Mouse (Mus musculus) lung, embryonic 16.5 days (tissue): ENCODE data around the gene Tchh. TPM values are rescaled to one million over a fixed set of nuclear protein-coding genes. Genes with fewer than 3 reads are reported as not detected.
"Not testable (repeated sequence)": the region's sequence is repeated elsewhere in the genome, so short reads cannot be mapped to it uniquely, and the experiment has no call there.

ENCODE experiments used
- ATAC-seq: fragments of 200-750 bp; cut with Nextera tagmentation; 2 replicates; pipeline ENCODE4 v1.8.0; 2017; ENCODE audit warnings: low read depth, mild to moderate bottlenecking, moderate library complexity
- H3K27ac ChIP-seq: fragments of 300-500 bp; sonication (generic); 2 replicates; pipeline ENCODE4 v1.5.1; 2014; ENCODE audit warnings: mild to moderate bottlenecking, control low read depth, low read length
- H3K27me3 ChIP-seq: fragments of 300-500 bp; sonication (generic); 2 replicates; pipeline ENCODE4 v1.6.1; 2014; ENCODE audit warnings: low read depth, low read length, mixed read lengths; ENCODE audit not compliant: control insufficient read depth, insufficient read depth
- H3K36me3 ChIP-seq: fragments of 300-500 bp; sonication (generic); 2 replicates; pipeline ENCODE4 v1.6.1; 2014; ENCODE audit warnings: low read length; ENCODE audit not compliant: control insufficient read depth, insufficient read depth
- H3K4me1 ChIP-seq: fragments of 300-500 bp; sonication (generic); replicated peaks from 2 replicates; pipeline ENCODE4 v1.6.1; 2014; ENCODE audit warnings: low read length, mixed read lengths; ENCODE audit not compliant: control insufficient read depth, insufficient read depth
- H3K4me2 ChIP-seq: fragments of 300-500 bp; sonication (generic); 2 replicates; pipeline ENCODE4 v1.6.1; 2014; ENCODE audit warnings: low read depth, low read length, control low read depth
- H3K4me3 ChIP-seq: fragments of 300-500 bp; sonication (generic); 2 replicates; pipeline ENCODE4 v1.5.1; 2014; ENCODE audit warnings: mild to moderate bottlenecking, low read length, control low read depth
- H3K9ac ChIP-seq: fragments of 300-500 bp; sonication (generic); 2 replicates; pipeline ENCODE4 v1.6.1; 2014; ENCODE audit warnings: low read length, control low read depth
- H3K9me3 ChIP-seq: fragments of 300-500 bp; sonication (generic); 2 replicates; pipeline ENCODE4 v1.6.1; 2016; ENCODE audit warnings: low read length; ENCODE audit not compliant: control insufficient read depth
- WGBS: fragments of 180-500 bp; shearing (Covaris S2); extraction: QIAGEN DNeasy Blood & Tissue Kit; methylation state at CpG from one replicate; pipeline ENCODE4 v1.1.7; 2014; 5-methylcytosine and 5-hydroxymethylcytosine counted together
- polyA plus RNA-seq: library from polyadenylated mRNA; unstranded; fragments of >200 nt; fragmentation: Nextera tagmentation; extraction: Ambion mirVana; gene quantifications from 2 replicates; pipeline ENCODE4 v1.2.1, GENCODE M21; 2015

The Tchh gene
- polyA plus RNA-seq, 1 experiment from 2014 or later = 4.9 TPM

GRCm38 (mm10) chr3:93446128-93446755 is 4.1 kb downstream of the Tchh start:
- WGBS = under 1% methylated on average over 54 of the region's 54 CpGs
- no peak for ATAC-seq
- Histone ChIP-seq H3K27me3 (peaks cover 16% of the 10 kb centered on the region), H3K4me3 (peak overlapping the region; percentile 65), H3K36me3 (no peaks in the 10 kb centered on the region), H3K9me3 (no peaks in the 10 kb centered on the region; the same call in 1 of the 2 replicates), H3K27ac (peak overlapping the region; percentile 73; the same call in 1 of the 2 replicates), H3K9ac (peak overlapping the region; percentile 65), H3K4me1 (peaks cover 23% of the 10 kb centered on the region), H3K4me2 (peak overlapping the region; percentile 96)

- WGBS = under 1% methylated on average over 32 of the region's 32 CpGs
- peak overlapping the region; percentile 73 for H3K27ac ChIP-seq
Observed at GRCm38 (mm10) chr3:93446756-93447137, 4.6 kb downstream of the Tchh start.

GRCm38 (mm10) chr3:93447138-93447841 is 5.2 kb downstream of the Tchh start:
- under 1% methylated on average over 59 of the region's 59 CpGs for WGBS
- H3K4me1 ChIP-seq = peaks cover 23% of the 10 kb centered on the region
- no peaks in the 10 kb centered on the region for H3K36me3 ChIP-seq
- H3K27me3 ChIP-seq = peaks cover 15% of the 10 kb centered on the region
- no peaks in the 10 kb centered on the region; the same call in 1 of the 2 replicates for H3K9me3 ChIP-seq
- peak overlapping the region; percentile 65 for H3K9ac ChIP-seq
- peak; percentile 67 for ATAC-seq
- H3K27ac ChIP-seq = peak overlapping the region; percentile 73
- H3K4me2 ChIP-seq = peak overlapping the region; percentile 96
- H3K4me3 ChIP-seq = peak overlapping the region; percentile 65

More at GRCm38 (mm10) chr3:93446756-93447137, 4.6 kb downstream of the Tchh start:
- not testable (repeated sequence) for H3K9me3 ChIP-seq, H3K36me3 ChIP-seq
- peak overlapping the region; percentile 65 for H3K9ac ChIP-seq
- H3K4me2 ChIP-seq = peak overlapping the region; percentile 96
- ATAC-seq = peak; percentile 4; the same call in 1 of the 2 replicates
- peaks cover 23% of the 10 kb centered on the region for H3K4me1 ChIP-seq
- H3K27me3 ChIP-seq = peaks cover 16% of the 10 kb centered on the region
- peak overlapping the region; percentile 65 for H3K4me3 ChIP-seq

GRCm38 (mm10) chr3:93466556-93466955 is 24.4 kb downstream of the Tchh start:
- no peaks in the 10 kb centered on the region for H3K36me3 ChIP-seq
- H3K4me2 ChIP-seq = no peak overlapping the region
- peak; percentile 94 for ATAC-seq
- H3K27ac ChIP-seq = peak overlapping the region; percentile 36
- H3K9me3 ChIP-seq = no peaks in the 10 kb centered on the region
- H3K9ac ChIP-seq = no peak overlapping the region
- 29% methylated on average over 3 of the region's 3 CpGs for WGBS
- H3K4me1 ChIP-seq = no peaks in the 10 kb centered on the region; the same call in 1 of the 2 replicates
- no peaks in the 10 kb centered on the region for H3K27me3 ChIP-seq
- H3K4me3 ChIP-seq = no peak overlapping the region

- 48% methylated on average over 4 of the region's 4 CpGs for WGBS
Observed at GRCm38 (mm10) chr3:93467130-93467529, 25.0 kb downstream of the Tchh start.

GRCm38 (mm10) chr3:93468561-93468960 is 26.4 kb downstream of the Tchh start, which contains the start of gene Tchhl1:
TSS of gene Tchhl1 (plus strand) at chr3:93468754.
- Histone ChIP-seq H3K9me3 (no peaks in the 10 kb centered on the region), H3K4me1 (no peaks in the 10 kb centered on the region; the same call in 1 of the 2 replicates), H3K4me3 (no peak within 1 kb of the TSS), H3K27me3 (no peaks in the 10 kb centered on the region), H3K36me3 (no peaks in the 10 kb centered on the region), H3K9ac (no peak within 1 kb of the TSS), H3K4me2 (no peak within 1 kb of the TSS), H3K27ac (peak within 1 kb of the TSS; percentile 36)
- 62% methylated on average over 5 of the region's 5 CpGs for WGBS
- no peak for ATAC-seq

More at GRCm38 (mm10) chr3:93467130-93467529, 25.0 kb downstream of the Tchh start:
- H3K4me1 ChIP-seq = no peaks in the 10 kb centered on the region; the same call in 1 of the 2 replicates
- H3K9me3 ChIP-seq = no peaks in the 10 kb centered on the region
- no peaks in the 10 kb centered on the region for H3K27me3 ChIP-seq
- peak; percentile 55 for ATAC-seq
- H3K36me3 ChIP-seq = no peaks in the 10 kb centered on the region
- no peak overlapping the region for H3K4me2 ChIP-seq
- peak overlapping the region; percentile 36 for H3K27ac ChIP-seq
- no peak overlapping the region for H3K4me3 ChIP-seq
- H3K9ac ChIP-seq = no peak overlapping the region

GRCm38 (mm10) chr3:93469629-93470028 is 27.5 kb downstream of the Tchh start:
- Histone ChIP-seq H3K27ac (no peak overlapping the region), H3K9me3 (no peaks in the 10 kb centered on the region), H3K4me1 (no peaks in the 10 kb centered on the region; the same call in 1 of the 2 replicates), H3K4me3 (no peak overlapping the region), H3K4me2 (no peak overlapping the region), H3K9ac (no peak overlapping the region), H3K27me3 (no peaks in the 10 kb centered on the region), H3K36me3 (no peaks in the 10 kb centered on the region)
- WGBS = 64% methylated on average over 3 of the region's 3 CpGs
- ATAC-seq = no peak

- 57% methylated on average over 1 of the region's 1 CpGs for WGBS
Observed at GRCm38 (mm10) chr3:93480053-93480452, 37.9 kb downstream of the Tchh start.

GRCm38 (mm10) chr3:93481982-93482616 is 40.0 kb downstream of the Tchh start:
- Histone ChIP-seq H3K36me3 (no peaks in the 10 kb centered on the region), H3K4me1 (no peaks in the 10 kb centered on the region), H3K27me3 (no peaks in the 10 kb centered on the region), H3K4me3 (no peak overlapping the region), H3K9me3 (no peaks in the 10 kb centered on the region), H3K27ac (no peak overlapping the region), H3K4me2 (no peak overlapping the region), H3K9ac (no peak overlapping the region)
- peak; percentile 86 for ATAC-seq
- WGBS = 48% methylated on average over 2 of the region's 2 CpGs

More at GRCm38 (mm10) chr3:93480053-93480452, 37.9 kb downstream of the Tchh start:
- H3K36me3 ChIP-seq = no peaks in the 10 kb centered on the region
- H3K9me3 ChIP-seq = no peaks in the 10 kb centered on the region
- no peaks in the 10 kb centered on the region; the same call in 1 of the 2 replicates for H3K27me3 ChIP-seq
- no peak overlapping the region for H3K4me3 ChIP-seq
- no peak overlapping the region for H3K9ac ChIP-seq
- no peak for ATAC-seq
- H3K27ac ChIP-seq = no peak overlapping the region
- no peaks in the 10 kb centered on the region for H3K4me1 ChIP-seq
- no peak overlapping the region for H3K4me2 ChIP-seq
